Mouse (Mus musculus) heart, postnatal 0 days (tissue): ENCODE data around the gene Tmprss6. TPM values are rescaled to one million over a fixed set of nuclear protein-coding genes. Genes with fewer than 3 reads are reported as not detected.

ENCODE experiments used
- ATAC-seq: fragments of 200-750 bp; cut with Nextera tagmentation; 2 replicates; pipeline ENCODE4 v1.8.0; 2017; ENCODE audit warnings: low read depth, moderate number of reproducible peaks, moderate library complexity; ENCODE audit not compliant: insufficient read depth
- DNase-seq: peaks from one replicate; pipeline ENCODE4 v3.0.0-alpha.2; 2016; ENCODE audit warnings: low spot score
- H3K27ac ChIP-seq: fragments of 300-500 bp; sonication (generic); 2 replicates; pipeline ENCODE4 v1.5.1; 2014; ENCODE audit warnings: low read depth, mild to moderate bottlenecking
- H3K27me3 ChIP-seq: fragments of 300-500 bp; sonication (generic); 2 replicates; pipeline ENCODE4 v1.6.1; 2014; ENCODE audit warnings: low read length, mixed read lengths; ENCODE audit not compliant: control insufficient read depth, insufficient read depth
- H3K36me3 ChIP-seq: fragments of 300-500 bp; sonication (generic); replicated peaks from 2 replicates; pipeline ENCODE4 v1.6.1; 2014; ENCODE audit warnings: low read length, mixed read lengths; ENCODE audit not compliant: control insufficient read depth, insufficient read depth
- H3K4me1 ChIP-seq: fragments of 300-500 bp; sonication (generic); 2 replicates; pipeline ENCODE4 v1.6.1; 2014; ENCODE audit warnings: antibody characterized with exemption; ENCODE audit not compliant: control insufficient read depth, insufficient read depth
- H3K4me2 ChIP-seq: fragments of 300-500 bp; sonication (generic); 2 replicates; pipeline ENCODE4 v1.6.1; 2014; ENCODE audit warnings: low read depth, mild to moderate bottlenecking, low read length, moderate library complexity
- H3K4me3 ChIP-seq: fragments of 300-500 bp; sonication (generic); 2 replicates; pipeline ENCODE4 v1.5.1; 2014; ENCODE audit warnings: low read depth, low read length
- H3K9ac ChIP-seq: fragments of 300-500 bp; sonication (generic); replicated peaks from 2 replicates; pipeline ENCODE4 v1.6.1; 2014; ENCODE audit warnings: low read depth, low read length, mixed read lengths
- H3K9me3 ChIP-seq: fragments of 300-500 bp; sonication (generic); replicated peaks from 2 replicates; pipeline ENCODE4 v1.6.1; 2016; ENCODE audit warnings: low read length; ENCODE audit not compliant: control insufficient read depth
- CTCF ChIP-seq: IDR thresholded peaks from 2 replicates; pipeline ENCODE4 v1.5.1; 2016; ENCODE audit warnings: antibody characterized with exemption, control low read depth, low read depth
- EP300 ChIP-seq: IDR thresholded peaks from 2 replicates; pipeline ENCODE4 v1.6.1; 2016; ENCODE audit warnings: antibody characterized with exemption, low read depth
- WGBS: fragments of 180-500 bp; shearing (Covaris S2); extraction: QIAGEN DNeasy Blood & Tissue Kit; methylation state at CpG from one replicate; pipeline ENCODE4 v1.1.7; 2014; 5-methylcytosine and 5-hydroxymethylcytosine counted together
- polyA plus RNA-seq: library from polyadenylated mRNA; unstranded; fragments of >200 nt; fragmentation: Nextera tagmentation; extraction: Ambion mirVana; gene quantifications from 2 replicates; pipeline ENCODE4 v1.2.1, GENCODE M21; 2015
- total RNA-seq: library from RNA; depleted of rRNA; stranded (reverse); fragments of >200 nt; gene quantifications from 2 replicates; pipeline ENCODE4 v1.2.3, GENCODE M21; 2014; ENCODE audit warnings: low replicate concordance; rRNA removed

Gene Tmprss6
- total RNA-seq = 0.50 TPM in 1 of 2 replicates, not detected in the other
- 0.29 and 0.49 TPM in 2 replicates for polyA plus RNA-seq

GRCm38 (mm10) chr15:78468379-78468937, at the start of gene Tmprss6:
Gene Tmprss6, minus strand, starts transcription at chr15:78468634.
- H3K9me3 ChIP-seq = no peaks in the 10 kb centered on the region

GRCm38 (mm10) chr15:78518221-78518620, 49.8 kb upstream of the Tmprss6 start:
- Histone ChIP-seq H3K4me1 (peaks cover 16% of the 10 kb centered on the region; the same call in 1 of the 2 replicates), H3K9me3 (no peaks in the 10 kb centered on the region), H3K27me3 (no peaks in the 10 kb centered on the region), H3K4me2 (no peak overlapping the region), H3K4me3 (no peak overlapping the region), H3K36me3 (no peaks in the 10 kb centered on the region), H3K9ac (no peak overlapping the region), H3K27ac (no peak overlapping the region)
- no peak for ATAC-seq
- WGBS = 37% methylated on average over 7 of the region's 7 CpGs
- no peak for DNase-seq
- no peak for TF ChIP-seq CTCF
- no peak for TF ChIP-seq EP300

More at GRCm38 (mm10) chr15:78468379-78468937, at the start of gene Tmprss6:
- no peak for ATAC-seq
- TF ChIP-seq CTCF (no peak), EP300 (no peak)
- Histone ChIP-seq H3K36me3 (no peaks in the 10 kb centered on the region), H3K9ac (no peak within 1 kb of the TSS), H3K4me1 (peaks cover 15% of the 10 kb centered on the region; the same call in 1 of the 2 replicates), H3K4me2 (no peak within 1 kb of the TSS), H3K27ac (no peak within 1 kb of the TSS), H3K4me3 (no peak within 1 kb of the TSS), H3K27me3 (0 out of 2 replicates have a peak, but pooled peaks cover 2% of the 10 kb centered on the region)
- WGBS = 84% methylated on average over 7 of the region's 7 CpGs
- no peak for DNase-seq

GRCm38 (mm10) chr15:78515759-78516158, 47.3 kb upstream of the Tmprss6 start:
- Histone ChIP-seq H3K9ac (no peak overlapping the region), H3K36me3 (no peaks in the 10 kb centered on the region), H3K4me1 (peaks cover 15% of the 10 kb centered on the region; the same call in 1 of the 2 replicates), H3K4me2 (no peak overlapping the region), H3K9me3 (no peaks in the 10 kb centered on the region), H3K27me3 (no peaks in the 10 kb centered on the region), H3K27ac (no peak overlapping the region), H3K4me3 (no peak overlapping the region)
- DNase-seq = no peak
- no peak for ATAC-seq
- WGBS = 74% methylated on average over 6 of the region's 6 CpGs
- TF ChIP-seq CTCF (no peak), EP300 (no peak)

GRCm38 (mm10) chr15:78514393-78515146, 46.1 kb upstream of the Tmprss6 start:
- H3K27me3 ChIP-seq = no peaks in the 10 kb centered on the region
- no peak for TF ChIP-seq EP300
- peak; percentile 95 for TF ChIP-seq CTCF
- 25% methylated on average over 7 of the region's 7 CpGs for WGBS
- no peak overlapping the region for H3K4me2 ChIP-seq
- H3K9ac ChIP-seq = no peak overlapping the region
- ATAC-seq = peak; percentile 63
- peak; percentile 70 for DNase-seq
- no peaks in the 10 kb centered on the region for H3K9me3 ChIP-seq
- no peak overlapping the region for H3K27ac ChIP-seq
- peaks cover 9% of the 10 kb centered on the region; the same call in 1 of the 2 replicates for H3K4me1 ChIP-seq
- no peaks in the 10 kb centered on the region for H3K36me3 ChIP-seq
- H3K4me3 ChIP-seq = no peak overlapping the region

- TF ChIP-seq EP300 (no peak), CTCF (no peak)
These were observed 44.6 kb upstream of the Tmprss6 start for GRCm38 (mm10) chr15:78513019-78513418.

More at GRCm38 (mm10) chr15:78513019-78513418, 44.6 kb upstream of the Tmprss6 start:
- Histone ChIP-seq H3K27ac (no peak overlapping the region), H3K36me3 (no peaks in the 10 kb centered on the region), H3K4me1 (peaks cover 7% of the 10 kb centered on the region), H3K9me3 (no peaks in the 10 kb centered on the region), H3K27me3 (no peaks in the 10 kb centered on the region), H3K4me3 (no peak overlapping the region), H3K4me2 (no peak overlapping the region), H3K9ac (no peak overlapping the region)
- DNase-seq = no peak
- WGBS = 83% methylated on average over 14 of the region's 14 CpGs
- no peak for ATAC-seq
